Mouse (Mus musculus) ES-E14 (cell line): ENCODE data around the gene Capn5.

Experiments
- CHD2 ChIP-seq: IDR thresholded peaks from 2 replicates; pipeline ENCODE4 v1.6.1; 2014; ENCODE audit warnings: mild to moderate bottlenecking, low read depth, low read length, inconsistent platforms
- HCFC1 ChIP-seq: IDR thresholded peaks from 2 replicates; pipeline ENCODE4 v1.6.1; 2012; ENCODE audit warnings: low read length, inconsistent platforms, borderline replicate concordance; ENCODE audit not compliant: insufficient read depth
- MAFK ChIP-seq: IDR thresholded peaks from 2 replicates; pipeline ENCODE4 v1.6.1; 2014; ENCODE audit warnings: mild to moderate bottlenecking, low read depth, low read length, inconsistent platforms; ENCODE audit not compliant: insufficient read depth
- ZC3H11A ChIP-seq: IDR thresholded peaks from 2 replicates; pipeline ENCODE4 v1.6.1; 2012; ENCODE audit warnings: low read depth, mild to moderate bottlenecking, inconsistent platforms, low read length, borderline replicate concordance
- ZNF384 ChIP-seq: IDR thresholded peaks from 2 replicates; pipeline ENCODE4 v1.6.1; 2012; ENCODE audit warnings: low read depth, low read length, inconsistent platforms

DNA sequence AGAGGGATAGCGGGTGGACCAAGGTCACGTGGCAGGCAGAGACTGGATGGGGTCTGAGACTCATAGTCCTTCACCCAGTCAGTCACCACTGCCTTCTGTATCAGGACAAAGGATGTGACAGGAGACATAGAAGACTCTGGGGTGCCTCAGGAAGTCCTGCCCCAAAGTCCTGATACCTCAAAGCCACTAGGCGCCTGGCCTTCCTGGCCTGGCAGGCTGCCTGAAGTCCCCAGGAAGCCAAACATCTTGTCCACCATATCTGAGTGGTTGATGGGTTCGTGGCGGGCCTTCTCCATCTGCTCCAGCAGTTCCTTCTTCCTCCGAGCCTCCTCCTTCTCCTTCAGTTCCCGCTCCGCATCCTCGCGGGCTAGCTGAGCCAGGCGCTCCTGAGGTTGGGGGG is 100.6 kb downstream of the Capn5 start:
- TF ChIP-seq ZNF384 = no peak
- no peak for TF ChIP-seq HCFC1
- TF ChIP-seq CHD2 = no peak
- no peak for TF ChIP-seq MAFK
- no peak for TF ChIP-seq ZC3H11A
